Mouse (Mus musculus): ENCODE data around the gene Ank3. TPM values are rescaled to one million over a fixed set of nuclear protein-coding genes. Genes with fewer than 3 reads are reported as not detected.

The Ank3 gene
- total RNA-seq (2023) = not detected

DNA sequence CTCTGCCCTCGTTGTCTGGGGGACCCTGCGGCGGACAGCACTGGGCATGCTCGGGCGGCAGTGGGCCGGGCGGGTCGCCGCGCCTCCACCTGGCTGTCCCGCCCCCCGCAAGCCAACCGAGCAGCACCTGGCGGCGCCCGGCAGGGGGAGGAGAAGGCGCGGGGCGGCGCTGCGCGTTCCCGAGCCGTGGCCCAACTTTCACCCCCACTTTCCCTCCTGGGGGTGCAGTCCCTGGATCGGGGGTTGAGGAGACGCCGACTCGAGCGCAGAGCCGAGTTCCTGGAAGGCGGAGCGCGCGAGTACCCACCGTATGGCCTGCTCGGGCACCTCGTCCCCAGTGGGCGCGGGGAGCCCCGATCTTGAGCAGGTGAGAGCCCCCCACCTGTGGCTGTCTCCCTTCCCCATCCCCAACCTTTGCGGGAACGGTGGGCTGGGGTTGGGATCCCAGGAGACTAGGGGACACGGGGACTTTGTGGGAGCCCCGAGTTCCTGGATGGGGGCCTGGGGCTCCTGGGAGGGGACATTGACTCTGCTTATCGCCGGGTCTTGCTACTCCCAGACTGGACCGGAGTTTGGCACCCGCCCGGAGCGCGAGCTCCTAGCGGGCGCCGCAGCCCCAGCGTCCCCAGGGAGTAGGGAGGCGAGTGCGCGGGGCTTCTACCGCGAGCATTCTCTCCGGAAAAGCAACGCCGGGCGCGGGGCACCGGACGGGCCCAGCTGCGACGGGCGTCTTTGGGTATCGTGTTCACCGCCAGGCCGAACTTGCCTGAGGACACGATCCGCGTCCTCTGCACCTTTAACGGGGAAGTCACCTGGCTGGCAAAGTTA, at the start of gene Ank3:
TSS of gene Ank3 (plus strand) at position 11 of the 828 bp plus-strand sequence.

DNA sequence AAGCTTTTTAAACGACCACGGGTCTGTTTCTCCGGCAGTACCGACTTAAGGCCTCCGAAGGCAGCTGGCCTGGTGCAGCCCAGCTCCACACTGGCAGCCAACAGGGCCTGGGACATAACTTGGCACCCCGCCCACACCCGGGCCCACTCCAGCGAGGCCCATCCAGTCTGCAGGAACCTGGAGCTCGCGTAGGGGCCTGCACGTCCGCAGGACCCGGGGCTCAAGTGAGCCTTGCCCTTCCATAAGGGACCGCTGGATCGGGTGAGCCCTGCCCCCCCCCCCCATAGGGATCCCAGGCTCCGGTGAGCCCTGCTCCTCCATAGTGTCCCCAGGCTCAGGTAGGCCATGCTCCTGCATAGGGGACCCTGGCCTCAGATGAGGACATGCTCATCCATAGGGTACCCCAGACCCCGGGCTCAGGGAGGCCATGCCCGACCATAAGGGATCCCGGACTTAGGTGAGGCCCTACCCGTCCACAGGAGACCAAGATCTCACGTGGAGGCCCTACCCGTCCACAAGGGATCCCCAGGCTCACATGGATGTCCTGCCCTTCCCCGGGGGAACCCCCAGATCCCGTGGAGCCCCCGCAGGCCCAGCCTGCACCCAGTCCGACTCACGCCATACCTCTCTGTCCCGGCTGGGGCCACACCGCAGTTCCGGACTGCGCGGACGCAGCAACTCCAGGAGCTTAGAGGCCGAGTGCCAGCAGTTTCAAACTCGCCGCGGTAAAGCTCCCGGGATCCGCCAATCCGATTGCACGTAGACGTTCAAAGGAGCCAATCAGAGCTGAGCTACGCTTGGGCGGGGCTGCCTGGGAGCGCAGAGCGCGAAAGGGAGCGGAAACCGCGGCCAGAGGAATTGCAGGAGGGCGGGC, 46.1 kb upstream of the Ank3 start, which contains the start of gene Cdk1:
TSS of gene Cdk1 (minus strand) at position 727 of the 874 bp plus-strand sequence.

Other genes with a start within 250 kb of the Ank3 start
- gene Rhobtb1, start 247.3 kb upstream of the Ank3 start, total RNA-seq (2023) = 1 to 10 TPM; 3.7 to 3.8 TPM
- not detected for gene A930033H14Rik, start 185.7 kb upstream of the Ank3 start, total RNA-seq (2023)
- 1 to 10 TPM; 4.7 to 8.8 TPM for gene Cdk1, start 45.8 kb upstream of the Ank3 start, total RNA-seq (2023)

Measured in T-cell, adult 66 days (primary cell).